Mouse (Mus musculus): ENCODE results near the gene Meis1. TPM values are rescaled to one million over a fixed set of nuclear protein-coding genes. Genes with fewer than 3 reads are reported as not detected.

Meis1 gene
- total RNA-seq, 2 experiments from 2014 or later, result 3.6 to 4.5 TPM

- intact Hi-C loops (cut with DNase I), result no loop called here
- no peak for DNase-seq (ENCODE audit: low spot score in 2 of 2)
These were observed 88.7 kb downstream of the Meis1 start for GRCm38 (mm10) chr11:18929779-18930728.

DNA sequence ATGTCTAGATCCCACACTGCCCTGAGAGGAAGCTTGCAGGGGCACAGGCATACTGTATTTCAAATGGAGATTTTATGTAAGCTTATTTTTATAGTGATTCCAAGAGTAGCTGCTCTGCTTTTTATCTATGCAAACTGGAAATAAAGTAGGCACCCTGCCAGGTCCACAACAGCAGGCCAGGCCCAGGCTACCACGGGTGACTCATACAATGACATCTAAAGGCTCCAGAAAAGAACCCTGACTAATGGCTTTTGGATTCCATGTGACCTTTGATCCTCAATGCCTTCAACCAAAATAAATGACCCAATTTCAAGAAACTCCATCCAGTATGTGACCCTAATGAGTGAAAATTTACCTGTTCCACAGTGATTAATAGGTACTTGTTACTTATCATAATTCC, 91.4 kb downstream of the Meis1 start:
- DNase-seq (ENCODE audit: low spot score in 2 of 2), result no peak
- intact Hi-C loops (cut with DNase I), result no loop called here

GRCm38 (mm10) chr11:18926798-18927197, 92.0 kb downstream of the Meis1 start:
- intact Hi-C loops (cut with DNase I), result no loop called here
- no peak for DNase-seq (ENCODE audit: low spot score in 2 of 2)

DNA sequence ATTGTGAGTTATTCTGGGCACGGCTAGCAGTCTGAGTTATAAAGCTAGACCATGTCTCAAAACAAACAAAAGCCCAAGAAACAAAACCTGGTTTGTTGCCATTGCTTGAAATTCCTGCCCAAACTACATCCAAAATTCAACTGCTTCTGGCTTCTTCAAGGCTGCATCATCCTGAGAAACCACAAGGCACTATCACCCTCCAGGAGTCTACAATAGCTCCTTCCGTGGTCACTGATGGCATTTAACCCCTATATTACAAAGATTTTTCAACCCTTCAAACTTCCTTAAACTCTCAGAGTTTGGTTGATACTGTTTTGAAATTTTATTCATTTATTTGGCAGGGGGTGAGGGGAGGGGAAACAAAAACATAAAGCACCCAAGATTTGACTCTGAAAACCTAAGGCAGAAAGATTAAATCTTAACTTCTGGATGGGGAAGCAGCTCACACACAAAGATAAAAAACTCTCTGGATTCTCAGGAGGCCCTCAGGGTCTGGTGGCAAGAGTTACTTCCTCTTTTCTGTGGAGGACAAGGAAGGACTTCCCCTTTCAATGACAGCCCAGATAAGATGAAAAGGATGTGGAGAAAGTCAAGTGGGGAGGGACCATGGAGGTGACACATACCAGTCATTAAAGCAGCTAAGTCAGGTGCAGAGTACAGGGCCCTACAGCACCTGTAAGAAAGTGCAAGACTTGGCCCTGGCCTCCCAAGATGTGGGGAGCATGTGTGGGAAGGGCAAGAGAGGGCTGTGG, 94.0 kb downstream of the Meis1 start:
- intact Hi-C loops (cut with DNase I), result no loop called here
- no peak for DNase-seq (ENCODE audit: low spot score in 2 of 2)

DNA sequence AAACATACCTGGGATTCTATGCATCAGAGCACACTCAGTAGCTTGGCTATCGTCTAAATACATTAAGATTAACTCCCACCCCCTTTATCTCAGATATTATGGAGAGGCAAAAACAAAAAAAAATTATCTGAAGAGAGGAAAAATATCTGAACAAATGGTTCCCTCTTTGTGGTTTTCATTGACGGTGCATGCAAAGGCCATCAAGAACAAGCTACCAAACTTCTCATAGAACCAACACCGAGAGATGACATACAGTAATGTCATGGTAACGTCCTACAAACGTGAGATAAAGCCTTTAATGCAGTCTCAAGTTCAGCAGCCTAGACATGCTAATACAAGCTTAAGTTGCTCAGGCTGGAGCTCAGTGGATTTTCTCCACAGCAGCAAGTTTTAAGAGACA, 95.5 kb downstream of the Meis1 start:
- intact Hi-C loops (cut with DNase I), result no loop called here
- DNase-seq (ENCODE audit: low spot score in 2 of 2), result no peak

DNA sequence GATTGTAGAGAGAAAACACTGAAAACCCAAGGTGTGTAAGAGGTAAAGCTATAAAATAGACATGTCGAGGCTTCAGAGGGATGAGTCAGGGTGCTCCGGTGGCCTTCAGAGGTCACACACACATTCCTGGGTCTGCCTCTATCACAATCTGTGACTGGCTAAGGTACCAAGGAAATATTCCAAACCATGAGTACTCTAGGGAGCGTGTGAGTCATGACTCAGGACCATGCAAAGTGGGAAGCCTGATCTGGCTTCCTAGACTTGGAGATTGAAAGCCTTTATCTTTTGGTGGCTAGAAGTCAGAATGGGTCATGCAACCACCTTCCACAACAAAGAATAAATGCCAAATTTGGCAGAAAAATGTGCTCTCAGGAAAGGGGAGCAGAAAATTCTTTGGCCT, 98.1 kb downstream of the Meis1 start:
- intact Hi-C loops (cut with DNase I), result no loop called here
- no peak for DNase-seq (ENCODE audit: low spot score in 2 of 2)

DNA sequence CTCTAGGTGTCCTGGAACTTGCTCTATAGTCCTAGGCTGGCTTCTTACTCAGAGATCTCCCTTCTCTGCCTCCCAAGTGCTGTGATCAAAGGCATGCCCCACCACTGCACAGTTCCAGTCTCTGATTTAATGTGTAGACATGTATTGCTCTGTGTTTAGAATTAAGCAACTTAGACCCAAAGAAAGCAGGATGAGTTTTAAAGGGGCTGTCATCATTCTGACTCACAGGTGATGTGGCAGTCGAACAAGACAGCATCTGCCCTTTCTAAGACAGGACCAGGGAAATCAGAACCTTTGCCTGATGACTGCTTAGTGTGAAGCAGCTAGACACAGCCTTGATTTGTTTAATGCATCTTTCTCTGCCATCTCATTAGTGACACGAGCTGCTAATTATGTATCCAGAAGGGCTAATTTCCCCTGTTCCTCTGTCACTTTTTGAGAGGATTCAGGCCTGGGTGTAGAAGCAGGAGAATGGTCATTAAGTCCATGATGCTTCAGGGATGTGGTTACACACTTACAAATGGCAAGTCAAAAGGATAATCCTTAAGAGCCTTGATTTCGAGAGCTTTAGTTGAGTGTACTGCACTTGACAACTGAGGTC, 99.5 kb downstream of the Meis1 start:
- DNase-seq (ENCODE audit: low spot score in 2 of 2), result no peak
- intact Hi-C loops (cut with DNase I), result no loop called here

GRCm38 (mm10) chr11:18917887-18918286, 100.9 kb downstream of the Meis1 start:
- intact Hi-C loops (cut with DNase I), result no loop called here
- DNase-seq (ENCODE audit: low spot score in 2 of 2), result no peak

DNA sequence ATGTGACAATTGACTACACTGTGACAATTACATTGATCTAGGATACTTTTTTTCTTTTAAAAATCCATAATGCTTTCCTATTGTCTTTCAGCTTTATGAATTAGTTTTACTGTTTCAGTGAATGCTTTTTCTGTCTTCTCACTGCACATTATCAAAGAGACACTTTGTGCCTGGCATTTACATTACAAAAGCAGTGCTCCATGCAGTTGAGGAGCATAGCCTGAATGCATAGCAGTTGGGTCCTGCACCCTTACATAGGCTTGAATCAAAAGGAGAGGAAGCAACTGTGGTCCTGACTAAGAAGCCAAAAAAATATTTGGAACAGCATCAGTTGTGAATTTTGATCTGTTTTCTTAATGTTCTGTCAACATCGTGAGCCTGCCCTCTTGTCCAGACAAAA, 105.5 kb downstream of the Meis1 start:
- intact Hi-C loops (cut with DNase I), result no loop called here
- no peak for DNase-seq (ENCODE audit: low spot score in 2 of 2)

- intact Hi-C loops (cut with DNase I), result no loop called here
These were observed 106.3 kb downstream of the Meis1 start for GRCm38 (mm10) chr11:18912311-18913019.

DNA sequence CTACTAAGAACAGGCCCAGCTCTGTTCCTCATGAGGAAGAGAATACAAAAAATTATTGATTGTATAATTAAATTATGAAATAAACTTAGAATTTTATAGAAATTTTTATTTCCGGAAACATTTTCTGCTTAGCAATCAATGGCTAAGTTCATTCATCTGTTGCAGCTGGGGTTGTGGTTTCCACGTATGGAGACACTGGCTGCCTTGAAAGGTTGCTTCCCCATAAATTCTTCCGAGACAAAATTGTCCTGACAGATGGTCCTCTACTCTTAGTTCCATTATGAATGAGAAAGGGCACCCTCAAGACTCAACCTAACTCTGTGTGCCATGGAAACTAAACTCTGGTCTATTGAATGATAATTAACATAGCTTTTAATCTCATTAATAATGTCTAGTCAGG, 111.9 kb downstream of the Meis1 start:
- no peak for DNase-seq (ENCODE audit: low spot score in 2 of 2)
- intact Hi-C loops (cut with DNase I), result no loop called here

More at GRCm38 (mm10) chr11:18912311-18913019, 106.3 kb downstream of the Meis1 start:
- no peak for DNase-seq (ENCODE audit: low spot score in 2 of 2)

DNA sequence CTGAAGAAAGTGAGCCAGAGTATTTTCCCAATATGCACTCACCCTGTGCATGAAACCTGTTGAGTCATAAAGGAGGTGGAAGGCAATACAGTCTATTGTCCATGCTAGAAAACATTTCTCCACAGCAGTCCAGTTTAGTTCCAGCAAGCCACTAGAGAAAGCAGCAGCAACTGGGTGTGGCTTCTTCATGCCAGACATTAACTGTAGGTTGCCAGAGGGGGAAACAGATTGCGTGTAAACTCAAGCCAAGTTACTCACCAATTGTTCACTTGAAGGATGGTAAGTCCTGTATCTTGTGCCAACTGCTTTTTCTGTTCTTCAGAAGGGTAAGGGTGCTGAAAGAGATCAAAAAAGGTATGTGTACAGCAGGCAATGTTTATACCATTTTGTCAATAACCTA, 113.4 kb downstream of the Meis1 start:
- intact Hi-C loops (cut with DNase I), result no loop called here
- no peak for DNase-seq (ENCODE audit: low spot score in 2 of 2)

DNA sequence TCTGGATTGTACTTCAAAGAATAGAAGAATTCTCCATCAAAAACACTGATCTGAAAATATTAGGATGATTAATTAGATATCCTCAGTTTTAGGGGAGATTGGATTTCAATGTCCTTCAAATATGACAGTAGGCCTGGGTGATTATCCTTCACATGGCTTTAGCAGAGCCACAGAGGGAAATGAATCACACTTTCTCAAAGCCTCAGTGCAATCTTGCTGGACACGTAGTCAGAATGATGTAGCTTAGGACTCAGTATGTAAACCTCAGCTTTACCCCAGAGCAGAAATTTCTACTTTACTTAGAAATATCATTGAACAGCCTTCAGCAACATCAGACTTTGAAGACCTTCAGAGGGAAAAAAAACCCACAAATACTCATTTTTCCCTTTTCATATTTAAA, 113.9 kb downstream of the Meis1 start:
- intact Hi-C loops (cut with DNase I), result no loop called here
- no peak for DNase-seq (ENCODE audit: low spot score in 2 of 2)

- DNase-seq (ENCODE audit: low spot score in 2 of 2), result no peak
- intact Hi-C loops (cut with DNase I), result no loop called here
These were observed 114.5 kb downstream of the Meis1 start for GRCm38 (mm10) chr11:18904285-18904684.

DNA sequence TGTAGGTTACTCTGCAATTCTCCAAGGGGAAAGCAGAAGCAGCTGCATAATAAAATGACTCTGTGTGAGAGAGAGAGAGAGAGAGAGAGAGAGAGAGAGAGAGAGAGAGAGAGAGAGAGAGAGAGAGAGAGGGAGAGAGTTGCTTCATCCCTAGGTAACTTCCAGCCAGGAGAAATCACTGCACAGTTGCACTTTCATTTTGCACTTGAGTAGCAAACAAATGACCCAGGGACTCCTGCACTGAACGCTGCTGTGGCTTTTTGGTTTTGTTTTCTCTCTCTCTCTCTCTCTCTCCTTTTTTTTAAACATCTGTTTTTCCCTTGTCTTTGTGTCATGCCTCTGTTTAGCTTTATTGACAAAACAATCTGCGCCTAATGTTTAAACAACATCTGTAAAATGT, 118.3 kb downstream of the Meis1 start:
- intact Hi-C loops (cut with DNase I), result no loop called here
- DNase-seq (ENCODE audit: low spot score in 2 of 2), result no peak

DNA sequence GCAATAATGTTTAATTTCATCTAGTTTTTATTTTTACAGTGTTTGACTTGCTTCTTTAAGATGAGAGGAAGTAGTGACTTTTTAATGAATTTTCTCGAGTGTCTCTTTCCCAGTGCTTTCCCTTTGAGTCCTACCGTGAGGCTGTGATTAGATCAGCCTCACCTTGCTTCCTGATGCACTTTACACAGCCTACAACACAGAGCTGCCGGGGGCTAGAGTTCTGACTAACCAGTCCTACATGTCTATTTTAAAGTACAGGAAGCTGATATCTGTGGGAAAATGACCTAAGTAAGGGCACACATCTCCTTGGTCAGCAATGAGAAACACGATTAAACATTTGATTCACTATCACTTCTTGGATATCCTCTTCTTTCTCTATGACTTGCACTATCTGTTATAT, 119.9 kb downstream of the Meis1 start:
- intact Hi-C loops (cut with DNase I), result no loop called here

GRCm38 (mm10) chr11:18897921-18898646, 120.7 kb downstream of the Meis1 start:
- intact Hi-C loops (cut with DNase I), result no loop called here
- DNase-seq (ENCODE audit: low spot score in 2 of 2), result no peak

More for the DNA sequence above, 119.9 kb downstream of the Meis1 start:
- no peak for DNase-seq (ENCODE audit: low spot score in 2 of 2)

DNA sequence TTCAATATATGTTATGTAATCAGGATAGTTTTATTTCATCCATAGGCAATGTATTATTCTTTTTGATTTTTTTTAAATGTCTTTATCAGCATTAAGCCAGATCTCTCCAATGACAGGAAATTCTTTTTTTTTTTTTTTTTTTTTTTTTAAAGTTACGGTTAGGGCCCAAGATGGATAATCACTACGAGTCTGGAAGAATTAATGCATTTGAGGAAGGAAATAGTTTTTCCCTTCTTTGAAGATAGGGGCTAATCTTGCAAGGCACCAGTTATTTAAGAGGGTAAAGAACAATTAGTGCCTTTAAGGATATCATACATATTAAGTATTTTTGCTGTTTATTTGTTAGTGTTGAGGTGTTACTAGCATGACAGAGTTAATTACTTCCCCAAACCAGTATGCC, 121.5 kb downstream of the Meis1 start:
- intact Hi-C loops (cut with DNase I), result no loop called here

GRCm38 (mm10) chr11:18892470-18892869, 126.3 kb downstream of the Meis1 start:
- no peak for DNase-seq (ENCODE audit: low spot score in 2 of 2)
- intact Hi-C loops (cut with DNase I), result no loop called here

More for the DNA sequence above, 121.5 kb downstream of the Meis1 start:
- no peak for DNase-seq (ENCODE audit: low spot score in 2 of 2)

Data from left cerebral cortex, postnatal 14 days (tissue).